Mouse (Mus musculus): ENCODE results near the gene Fdx1. TPM values are rescaled to one million over a fixed set of nuclear protein-coding genes. Genes with fewer than 3 reads are reported as not detected.

Fdx1 gene
- total and polyA plus RNA-seq, 3 experiments = 82.0 to 113 (median 90.9) TPM

DNA sequence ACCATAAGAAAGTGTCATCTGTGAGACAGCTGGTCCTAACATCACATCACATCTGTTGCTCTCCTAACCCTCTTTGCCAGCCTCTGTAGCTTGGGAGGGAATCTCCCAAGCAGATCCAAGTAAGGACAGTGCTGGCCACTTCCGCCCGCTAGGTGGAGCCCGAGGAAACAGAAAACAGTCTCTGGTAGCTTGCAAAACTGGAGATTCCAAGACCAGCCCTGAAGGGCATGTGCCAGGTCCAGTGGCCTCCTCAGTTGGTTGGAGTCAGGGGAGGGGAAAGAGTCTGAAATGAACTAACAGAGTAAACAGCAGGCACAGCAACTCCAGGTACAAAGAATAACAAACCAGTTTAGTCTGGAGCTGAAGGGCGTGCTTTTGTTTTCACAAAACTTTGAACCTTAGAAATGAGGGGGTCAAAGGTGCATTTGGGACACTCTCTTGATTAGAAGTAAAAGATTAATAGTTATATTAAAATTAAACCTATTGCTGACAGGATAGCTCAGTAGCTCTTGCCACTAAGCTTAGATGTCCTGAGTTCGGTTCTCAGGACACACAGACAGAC lies 14.2 kb upstream of the Fdx1 start:
- no peak overlapping the region for H3K27ac ChIP-seq
- WGBS = 39% methylated on average over 5 of the region's 5 CpGs
- intact Hi-C loops (cut with DNase I) = loop anchor here (1.0 to 5.0 kb wide), 2 partner anchors 121 to 310 kb away; no protein-coding TSS in a partner anchor
- H3K9ac ChIP-seq (ENCODE audit: low read depth, low read length) = no peak overlapping the region
- H3K27me3 ChIP-seq (ENCODE audit: control insufficient read depth, insufficient read depth, low read length) = no peaks in the 10 kb centered on the region
- H3K4me3 ChIP-seq = no peak overlapping the region
- TF ChIP-seq POLR2A (IDR thresholded peaks at IDR 0.05; ENCODE audit: insufficient read depth, low read depth, low read length) (no peak), EP300 (IDR thresholded peaks at IDR 0.05; ENCODE audit: insufficient read depth, low read depth, low read length) (0 out of 2 replicates have a peak, but pooled peaks have one; percentile 55)
- no peaks in the 10 kb centered on the region; the same call in 1 of the 2 replicates for H3K36me3 ChIP-seq (ENCODE audit: control insufficient read depth, insufficient read depth, low read length)
- H3K4me1 ChIP-seq (ENCODE audit: control insufficient read depth, insufficient read depth, low read length) = no peaks in the 10 kb centered on the region
- no peaks in the 10 kb centered on the region for H3K79me2 ChIP-seq (replicated peaks; ENCODE audit: control insufficient read depth, insufficient read depth, low read length)
- DNase-seq = peak; percentile 79 to 86

- Histone ChIP-seq H3K27ac (no peak overlapping the region), H3K27me3 (ENCODE audit: control insufficient read depth, insufficient read depth, low read length) (no peaks in the 10 kb centered on the region), H3K9ac (ENCODE audit: low read depth, low read length) (no peak overlapping the region), H3K79me2 (replicated peaks; ENCODE audit: control insufficient read depth, insufficient read depth, low read length) (no peaks in the 10 kb centered on the region), H3K4me3 (no peak overlapping the region), H3K36me3 (ENCODE audit: control insufficient read depth, insufficient read depth, low read length) (no peaks in the 10 kb centered on the region), H3K4me1 (ENCODE audit: control insufficient read depth, insufficient read depth, low read length) (no peaks in the 10 kb centered on the region)
- WGBS = 21% methylated on average over 4 of the region's 4 CpGs
- DNase-seq = no peak
- intact Hi-C loops (cut with DNase I) = loop anchor here (5.0 kb wide), 1 partner anchor 312 kb away; no protein-coding TSS in a partner anchor
- no peak for TF ChIP-seq EP300 (IDR thresholded peaks at IDR 0.05; ENCODE audit: insufficient read depth, low read depth, low read length)
- no peak for TF ChIP-seq POLR2A (IDR thresholded peaks at IDR 0.05; ENCODE audit: insufficient read depth, low read depth, low read length)
- TF ChIP-seq CTCF (IDR thresholded peaks at IDR 0.05) = no peak
Observed at GRCm38 (mm10) chr9:51974871-51975270, 11.5 kb upstream of the Fdx1 start.

DNA sequence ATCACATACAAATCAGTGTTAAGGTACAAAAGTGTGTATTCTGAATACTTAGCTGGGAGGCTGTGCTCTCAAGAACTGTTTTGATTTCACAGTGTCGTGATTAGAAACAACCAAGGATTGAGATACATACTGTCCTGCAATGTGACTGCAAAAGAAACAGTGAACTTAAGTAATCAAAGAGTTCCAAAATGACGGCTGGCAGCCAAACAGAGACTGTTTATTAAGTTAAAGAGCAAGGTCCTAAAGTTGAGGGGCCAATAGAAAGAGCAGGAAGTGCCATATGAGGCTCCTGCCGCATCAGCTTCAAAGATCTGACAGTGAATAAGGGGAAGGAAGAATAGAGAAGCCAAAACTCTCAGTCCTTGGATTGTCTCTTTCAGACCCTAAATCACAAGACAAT lies 10.5 kb upstream of the Fdx1 start:
- TF ChIP-seq POLR2A (IDR thresholded peaks at IDR 0.05; ENCODE audit: insufficient read depth, low read depth, low read length) (no peak), CTCF (IDR thresholded peaks at IDR 0.05) (no peak), EP300 (IDR thresholded peaks at IDR 0.05; ENCODE audit: insufficient read depth, low read depth, low read length) (no peak)
- intact Hi-C loops (cut with DNase I) = no loop called here

DNA sequence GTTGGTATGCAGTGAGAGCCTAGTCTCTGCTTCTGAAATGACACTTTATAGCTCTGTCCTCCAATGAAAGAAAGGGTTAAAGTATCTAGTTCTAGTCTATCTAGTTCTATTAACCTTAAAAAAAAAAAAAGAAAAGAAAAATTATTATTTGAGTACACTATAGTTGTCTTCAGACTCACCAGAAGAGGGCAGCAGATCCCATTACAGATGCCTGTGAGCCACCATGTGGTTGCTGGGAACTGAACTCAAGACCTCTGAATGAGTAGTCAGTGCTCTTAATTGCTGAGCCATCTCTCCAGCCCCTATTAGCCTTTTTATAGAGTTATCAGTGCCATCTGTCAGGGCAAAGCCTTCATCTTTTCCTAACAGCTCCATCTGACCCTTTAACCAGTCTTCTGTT lies 3.0 kb upstream of the Fdx1 start:
- Histone ChIP-seq H3K27me3 (ENCODE audit: control insufficient read depth, insufficient read depth, low read length) (no peaks in the 10 kb centered on the region), H3K4me3 (no peak overlapping the region), H3K79me2 (replicated peaks; ENCODE audit: control insufficient read depth, insufficient read depth, low read length) (no peaks in the 10 kb centered on the region; the same call in 1 of the 2 replicates), H3K9ac (ENCODE audit: low read depth, low read length) (no peak overlapping the region), H3K27ac (no peak overlapping the region), H3K36me3 (ENCODE audit: control insufficient read depth, insufficient read depth, low read length) (peaks cover 7% of the 10 kb centered on the region), H3K4me1 (ENCODE audit: control insufficient read depth, insufficient read depth, low read length) (peaks cover 2% of the 10 kb centered on the region)
- intact Hi-C loops (cut with DNase I) = no loop called here
- no peak for DNase-seq
- no peak for TF ChIP-seq EP300 (IDR thresholded peaks at IDR 0.05; ENCODE audit: insufficient read depth, low read depth, low read length)
- peak; percentile 57 for TF ChIP-seq CTCF (IDR thresholded peaks at IDR 0.05)

More for the DNA sequence above, 10.5 kb upstream of the Fdx1 start:
- Histone ChIP-seq H3K4me3 (no peak overlapping the region), H3K36me3 (ENCODE audit: control insufficient read depth, insufficient read depth, low read length) (no peaks in the 10 kb centered on the region), H3K4me1 (ENCODE audit: control insufficient read depth, insufficient read depth, low read length) (no peaks in the 10 kb centered on the region), H3K79me2 (replicated peaks; ENCODE audit: control insufficient read depth, insufficient read depth, low read length) (no peaks in the 10 kb centered on the region), H3K9ac (ENCODE audit: low read depth, low read length) (no peak overlapping the region), H3K27me3 (ENCODE audit: control insufficient read depth, insufficient read depth, low read length) (no peaks in the 10 kb centered on the region), H3K27ac (no peak overlapping the region)
- WGBS = 55% methylated on average over 3 of the region's 3 CpGs
- DNase-seq = no peak

DNA sequence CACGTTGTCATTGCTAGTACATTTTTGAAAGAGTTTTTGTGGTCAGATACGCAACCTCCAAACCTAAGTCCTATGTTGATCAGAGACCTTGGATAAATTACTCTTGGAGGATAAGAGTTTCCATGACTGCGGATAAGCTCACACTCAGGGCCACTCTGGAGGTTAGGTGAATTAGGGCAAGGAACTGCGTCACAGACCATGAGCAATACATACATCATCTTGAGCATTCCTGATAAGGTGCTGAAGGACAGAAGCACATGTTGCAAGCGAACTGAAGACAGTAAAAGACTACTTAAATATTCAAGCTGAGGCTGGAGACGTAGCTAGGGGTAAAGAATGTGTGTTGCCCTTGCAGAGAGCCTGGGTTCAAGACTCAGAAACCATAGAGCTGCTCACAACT lies 754 bp upstream of the Fdx1 start:
- Histone ChIP-seq H3K27me3 (ENCODE audit: control insufficient read depth, insufficient read depth, low read length) (no peaks in the 10 kb centered on the region), H3K9ac (ENCODE audit: low read depth, low read length) (no peak overlapping the region), H3K4me3 (no peak overlapping the region), H3K27ac (peak overlapping the region; percentile 94), H3K36me3 (ENCODE audit: control insufficient read depth, insufficient read depth, low read length) (peaks cover 13% of the 10 kb centered on the region), H3K4me1 (ENCODE audit: control insufficient read depth, insufficient read depth, low read length) (peaks cover 5% of the 10 kb centered on the region), H3K79me2 (replicated peaks; ENCODE audit: control insufficient read depth, insufficient read depth, low read length) (no peaks in the 10 kb centered on the region; the same call in 1 of the 2 replicates)
- no peak for TF ChIP-seq EP300 (IDR thresholded peaks at IDR 0.05; ENCODE audit: insufficient read depth, low read depth, low read length)
- 75% methylated on average over 6 of the region's 6 CpGs for WGBS
- DNase-seq = no peak
- intact Hi-C loops (cut with DNase I) = loop anchor here (5.0 kb wide), 1 partner anchor 208 kb away; no protein-coding TSS in a partner anchor

DNA sequence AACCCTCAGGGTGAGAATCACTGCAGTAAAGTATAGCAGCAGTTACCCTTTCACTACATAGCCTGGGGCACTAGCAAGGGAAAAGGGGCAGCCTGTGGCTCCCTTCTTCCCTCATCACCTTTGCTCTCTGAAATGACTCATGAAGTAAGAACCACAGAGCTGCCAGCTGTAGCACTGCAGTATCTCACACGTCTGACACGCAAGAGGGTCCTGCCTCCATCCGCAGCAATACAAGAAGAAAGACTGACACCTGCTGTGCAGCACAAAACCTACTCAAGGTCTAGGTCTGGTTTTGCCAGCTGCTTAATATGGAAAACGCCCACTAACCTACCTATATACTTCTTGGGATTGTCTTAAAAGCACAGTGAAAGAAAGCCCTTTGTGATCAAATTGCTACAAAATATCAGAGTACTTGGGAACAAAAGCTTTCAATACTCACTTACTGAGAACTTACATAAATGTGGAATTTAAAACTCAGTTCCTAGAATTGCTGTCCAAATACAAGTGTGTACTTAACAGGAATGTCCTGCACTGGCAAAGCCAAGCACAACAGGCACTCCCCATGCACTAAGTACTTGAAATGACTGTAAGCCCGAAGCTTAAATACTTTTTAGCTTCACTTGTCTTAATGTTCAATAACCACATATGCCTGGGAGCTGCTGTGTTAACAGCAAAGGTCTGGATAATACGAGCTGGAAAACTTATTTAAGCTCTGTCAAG lies 2.0 kb downstream of the Fdx1 start:
- peaks cover 5% of the 10 kb centered on the region for H3K4me1 ChIP-seq (ENCODE audit: control insufficient read depth, insufficient read depth, low read length)
- H3K79me2 ChIP-seq (replicated peaks; ENCODE audit: control insufficient read depth, insufficient read depth, low read length) = peaks cover 1% of the 10 kb centered on the region; the same call in 1 of the 2 replicates
- no peak for TF ChIP-seq CTCF (IDR thresholded peaks at IDR 0.05)
- no peak for TF ChIP-seq POLR2A (IDR thresholded peaks at IDR 0.05; ENCODE audit: insufficient read depth, low read depth, low read length)
- H3K36me3 ChIP-seq (ENCODE audit: control insufficient read depth, insufficient read depth, low read length) = peaks cover 20% of the 10 kb centered on the region
- H3K4me3 ChIP-seq = peak overlapping the region; percentile 3; the same call in 1 of the 2 replicates
- no peak overlapping the region for H3K9ac ChIP-seq (ENCODE audit: low read depth, low read length)
- no peak overlapping the region; the same call in 1 of the 2 replicates for H3K27ac ChIP-seq
- no peak for DNase-seq
- intact Hi-C loops (cut with DNase I) = loop anchor here (5.0 kb wide), 1 partner anchor 211 kb away; no protein-coding TSS in a partner anchor
- H3K27me3 ChIP-seq (ENCODE audit: control insufficient read depth, insufficient read depth, low read length) = no peaks in the 10 kb centered on the region
- 50% methylated on average over 6 of the region's 6 CpGs for WGBS

Measured in heart, adult 2 months (tissue).